Mouse (Mus musculus) heart, adult 8-10 months (tissue): ENCODE data around the gene Snx4. TPM values are rescaled to one million over a fixed set of nuclear protein-coding genes. Genes with fewer than 3 reads are reported as not detected.

ENCODE experiments used
- DNase-seq: peaks from one replicate; pipeline ENCODE4 v3.0.0; 2022; ENCODE audit warnings: low spot score
- total RNA-seq, 4 experiments: library from RNA; stranded (reverse); gene quantifications; 2 replicates each; pipeline ENCODE4 v1.2.4; 2022

The Snx4 gene
- total RNA-seq, 4 experiments from 2014 or later = 20.3 to 25.2 (median 22.8) TPM

- DNase-seq = no peak
Measured at GRCm38 (mm10) chr16:33267616-33268253, 16.5 kb downstream of the Snx4 start.

- DNase-seq = no peak
Measured at GRCm38 (mm10) chr16:33271824-33272223, 20.6 kb downstream of the Snx4 start.

GRCm38 (mm10) chr16:33283079-33283478 is 31.8 kb downstream of the Snx4 start:
- DNase-seq = no peak

GRCm38 (mm10) chr16:33288536-33288935 is 37.3 kb downstream of the Snx4 start:
- DNase-seq = no peak

- DNase-seq = no peak
Measured at GRCm38 (mm10) chr16:33289981-33290380, 38.7 kb downstream of the Snx4 start.

- DNase-seq = no peak
Measured at GRCm38 (mm10) chr16:33292241-33292640, 41.0 kb downstream of the Snx4 start.

GRCm38 (mm10) chr16:33294681-33295080 is 43.4 kb downstream of the Snx4 start:
- no peak for DNase-seq

GRCm38 (mm10) chr16:33295321-33295720 is 44.1 kb downstream of the Snx4 start:
- DNase-seq = no peak

- DNase-seq = no peak
Measured at GRCm38 (mm10) chr16:33297493-33297892, 46.3 kb downstream of the Snx4 start.

- peak; percentile 68 for DNase-seq
Measured at GRCm38 (mm10) chr16:33306633-33307070, 55.4 kb downstream of the Snx4 start.

- DNase-seq = no peak
Measured at GRCm38 (mm10) chr16:33307761-33308160, 56.5 kb downstream of the Snx4 start.

GRCm38 (mm10) chr16:33309066-33309465 is 57.8 kb downstream of the Snx4 start:
- no peak for DNase-seq

GRCm38 (mm10) chr16:33315611-33316010 is 64.4 kb downstream of the Snx4 start:
- DNase-seq = no peak

GRCm38 (mm10) chr16:33317646-33318045 is 66.4 kb downstream of the Snx4 start:
- DNase-seq = no peak

GRCm38 (mm10) chr16:33318059-33318458 is 66.8 kb downstream of the Snx4 start:
- DNase-seq = no peak

- no peak for DNase-seq
Measured at GRCm38 (mm10) chr16:33325704-33326455, 74.6 kb downstream of the Snx4 start.

- DNase-seq = no peak
Measured at GRCm38 (mm10) chr16:33326589-33326988, 75.3 kb downstream of the Snx4 start.

GRCm38 (mm10) chr16:33327101-33327500 is 75.9 kb downstream of the Snx4 start:
- no peak for DNase-seq

GRCm38 (mm10) chr16:33333015-33333414 is 81.8 kb downstream of the Snx4 start:
- DNase-seq = no peak

- peak; percentile 61 for DNase-seq
Measured at GRCm38 (mm10) chr16:33337177-33337576, 85.9 kb downstream of the Snx4 start.

GRCm38 (mm10) chr16:33337681-33338080 is 86.4 kb downstream of the Snx4 start:
- no peak for DNase-seq

- DNase-seq = no peak
Measured at GRCm38 (mm10) chr16:33338492-33338891, 87.2 kb downstream of the Snx4 start.

GRCm38 (mm10) chr16:33339476-33339875 is 88.2 kb downstream of the Snx4 start:
- DNase-seq = no peak
